Mouse (Mus musculus) lung, postnatal 0 days (tissue): ENCODE results near the gene Zic2.

Source experiments
- CTCF ChIP-seq: IDR thresholded peaks from 2 replicates; pipeline ENCODE4 v1.5.1; 2016; ENCODE audit warnings: antibody characterized with exemption, mild to moderate bottlenecking
- EP300 ChIP-seq: IDR thresholded peaks from 2 replicates; pipeline ENCODE4 v1.6.1; 2016; ENCODE audit warnings: antibody characterized with exemption, mild to moderate bottlenecking, control low read depth

GRCm38 (mm10) chr14:122478574-122479011, 3.4 kb downstream of the Zic2 start:
- TF ChIP-seq EP300 (no peak), CTCF (no peak)
